Comparison of ENCODE assay signal across 11 mouse cellular contexts in the genomic region with DNA sequence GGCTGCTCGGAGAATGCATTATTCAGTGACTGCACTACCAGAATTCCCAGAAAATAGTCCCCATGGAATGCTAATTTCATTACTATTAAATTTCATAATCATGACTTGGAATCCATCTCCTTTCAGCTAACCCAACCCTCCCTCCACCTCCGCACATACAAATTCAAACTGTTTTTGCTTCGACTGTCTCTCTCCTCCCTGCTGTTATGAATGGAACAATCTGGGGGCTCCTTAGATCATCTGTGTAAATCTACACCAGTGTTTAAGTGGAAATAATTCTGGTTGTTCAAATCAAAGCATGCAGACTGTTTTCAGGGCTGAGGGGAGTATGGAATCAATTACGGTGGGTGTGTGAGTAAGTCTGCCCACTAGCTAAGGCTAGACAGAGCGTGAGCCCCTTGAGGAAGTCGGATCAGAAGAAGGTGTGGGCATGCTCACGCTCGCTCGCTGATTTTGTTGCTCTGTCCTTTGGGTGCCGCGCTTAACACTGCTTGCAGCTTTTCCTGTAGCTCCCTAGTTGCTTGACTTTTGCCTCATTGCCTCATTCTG.
DNase-seq lines count a peak whose midpoint lies in the region; ATAC-seq and TF ChIP-seq lines count a peak whose summit lies in the region.
"Had no signal": no experiment of that assay in that cellular context is flagged by ENCODE, and none has a peak within 500 bp of the region (broad histone marks: within the 10 kb centered on the region; RNA-seq: fewer than 3 reads in every experiment).

No protein-coding gene starts in this region.

- no peak overlapping the region for H3K4me3 ChIP-seq in layer of hippocampus, adult 2 months
- H3K4me3 ChIP-seq in embryonic facial prominence, embryonic 11.5 days (ENCODE audit: low read depth, low read length), result no peak overlapping the region
- H3K4me3 ChIP-seq in limb, embryonic 14.5 days (replicated peaks; ENCODE audit: low read length), result no peak overlapping the region

- no peaks in the 10 kb centered on the region for H3K9me3 ChIP-seq in embryonic facial prominence, embryonic 11.5 days (replicated peaks; ENCODE audit: control insufficient read depth, low read length)
- no peaks in the 10 kb centered on the region for H3K9me3 ChIP-seq in limb, embryonic 14.5 days (ENCODE audit: control insufficient read depth, low read length)

- no peak for TF ChIP-seq POLR2A in limb, embryonic 14.5 days (IDR thresholded peaks at IDR 0.05; ENCODE audit: borderline replicate concordance, extremely low read depth, insufficient read depth, insufficient read length)

- H3K27ac ChIP-seq in layer of hippocampus, adult 2 months, result 0 out of 2 replicates have a peak overlapping the region, but pooled peaks have one; percentile 11
- H3K27ac ChIP-seq in embryonic facial prominence, embryonic 11.5 days (replicated peaks; ENCODE audit: low read depth, low read length), result no peak overlapping the region
- H3K27ac ChIP-seq in limb, embryonic 14.5 days (replicated peaks; ENCODE audit: low read depth, low read length), result no peak overlapping the region; the same call in 1 of the 2 replicates

- WGBS in embryonic facial prominence, embryonic 11.5 days, result 32% methylated on average over 11 of the region's 11 CpGs
- WGBS in limb, embryonic 14.5 days, result 26% methylated on average over 11 of the region's 11 CpGs

- no peak overlapping the region for H3K9ac ChIP-seq in embryonic facial prominence, embryonic 11.5 days (replicated peaks; ENCODE audit: low read length)
- H3K9ac ChIP-seq in limb, embryonic 14.5 days (ENCODE audit: low read depth, low read length, severe bottlenecking), result no peak overlapping the region; the same call in 1 of the 2 replicates

- H3K36me3 ChIP-seq in embryonic facial prominence, embryonic 11.5 days (replicated peaks; ENCODE audit: control insufficient read depth, insufficient read depth, low read depth, low read length), result no peaks in the 10 kb centered on the region
- no peaks in the 10 kb centered on the region for H3K36me3 ChIP-seq in limb, embryonic 14.5 days (ENCODE audit: control insufficient read depth, insufficient read depth, low read length)

- H3K4me2 ChIP-seq in embryonic facial prominence, embryonic 11.5 days (ENCODE audit: low read depth, low read length), result no peak overlapping the region
- no peak overlapping the region for H3K4me2 ChIP-seq in limb, embryonic 14.5 days (replicated peaks; ENCODE audit: low read depth, low read length, severe bottlenecking)

- TF ChIP-seq CTCF in layer of hippocampus, adult 2 months (conservative IDR thresholded peaks at IDR 0.05), result no peak

- peaks cover 9% of the 10 kb centered on the region; the same call in 1 of the 2 replicates for H3K4me1 ChIP-seq in embryonic facial prominence, embryonic 11.5 days (ENCODE audit: control insufficient read depth, insufficient read depth, low read length)
- H3K4me1 ChIP-seq in limb, embryonic 14.5 days (ENCODE audit: control insufficient read depth, insufficient read depth, low read length), result peaks cover 45% of the 10 kb centered on the region

- H3K27me3 ChIP-seq in embryonic facial prominence, embryonic 11.5 days (ENCODE audit: control insufficient read depth, insufficient read depth, low read length), result no peaks in the 10 kb centered on the region
- no peaks in the 10 kb centered on the region for H3K27me3 ChIP-seq in limb, embryonic 14.5 days (ENCODE audit: control insufficient read depth, insufficient read depth, low read length)

- DNase-seq in layer of hippocampus, adult 2 months (ENCODE audit: low spot score in 2 of 2), result peak in 1 of 2 experiments; percentile 61
- no peak for DNase-seq in layer of hippocampus, postnatal 10 days (ENCODE audit: low spot score in 2 of 2)
- peak; percentile 87 for DNase-seq in embryonic facial prominence, embryonic 11.5 days (ENCODE audit: low spot score)
- peak; percentile 27 for DNase-seq in fibroblast of lung, adult 2 months (ENCODE audit: low read depth)
- no peak for DNase-seq in limb, embryonic 14.5 days (ENCODE audit: low spot score)
- no peak for DNase-seq in spleen, postnatal 14 days (ENCODE audit: low spot score in 2 of 2)
- DNase-seq in MN1 (ENCODE audit: low spot score), result no peak
- DNase-seq: kidney, adult 2 months; lung, adult 2 months; thymus, postnatal 36 days had no signal

- ATAC-seq in embryonic facial prominence, embryonic 11.5 days (replicated peaks; ENCODE audit: insufficient number of reproducible peaks, low FRiP score, low TSS enrichment, low read depth), result peak; percentile 79
- peak; percentile 28; the same call in 1 of the 2 replicates for ATAC-seq in limb, embryonic 14.5 days (ENCODE audit: low FRiP score, low read depth)
- ATAC-seq: CD4-positive, CD25-positive, alpha-beta regulatory T cell, adult 4 months had no signal

Comparison
In these comparisons a context has a peak if more than half of its experiments do, and no peak if none do; other contexts are left out.
1. DNase-seq: peak in embryonic facial prominence, embryonic 11.5 days (single experiment) and fibroblast of lung, adult 2 months (single experiment); none in layer of hippocampus, postnatal 10 days (0 of 2), limb, embryonic 14.5 days (single experiment), spleen, postnatal 14 days (0 of 2) and MN1 (single experiment).